Comparison of ENCODE assay signal across 8 mouse cellular contexts in the genomic region with DNA sequence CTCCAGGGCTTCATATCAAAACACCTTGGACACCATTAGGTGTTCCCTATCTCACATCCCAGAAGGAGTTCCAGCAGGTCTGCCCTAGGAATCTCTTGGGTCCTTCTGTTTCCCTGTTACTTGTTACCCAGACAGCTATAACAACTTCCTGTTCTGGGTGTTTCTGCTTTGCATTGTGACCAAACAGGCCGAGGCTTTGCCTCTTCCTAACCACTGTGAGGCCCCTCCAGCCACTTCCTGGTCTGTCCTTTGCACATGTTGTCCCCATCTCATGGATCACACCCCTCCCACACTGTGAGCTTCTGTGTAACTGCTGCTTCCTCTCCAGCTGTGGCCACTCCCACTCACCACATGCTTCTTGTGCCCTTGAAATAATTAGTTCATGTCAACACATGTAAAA. TPM values are rescaled to one million over a fixed set of nuclear protein-coding genes. Genes with fewer than 3 reads are reported as not detected.
A peak's percentile ranks its signal among the peaks of the same experiment; 100 is the strongest.
DNase-seq lines count a peak whose midpoint lies in the region; ATAC-seq and TF ChIP-seq lines count a peak whose summit lies in the region.

No protein-coding gene starts in this region.

- TF ChIP-seq EP300 in MEL (IDR thresholded peaks at IDR 0.05; ENCODE audit: low read depth in 1 of 2, low read length in 2 of 2): peak in 1 of 2 experiments; percentile 47; a peak in 2 of 4 replicates

- WGBS in midbrain, embryonic 15.5 days: 54% methylated on average over 1 of the region's 1 CpGs

- H3K36me3 ChIP-seq in MEL (ENCODE audit: control insufficient read depth in 1 of 2, insufficient read depth in 2 of 2, low read length in 2 of 2): peaks cover 5 to 24% of the 10 kb centered on the region in 2 experiments
- no peaks in the 10 kb centered on the region for H3K36me3 ChIP-seq in midbrain, embryonic 15.5 days (replicated peaks)

- H3K27me3 ChIP-seq in MEL (ENCODE audit: control insufficient read depth in 1 of 2, insufficient read depth in 2 of 2, low read length in 2 of 2): no peaks in the 10 kb centered on the region
- H3K27me3 ChIP-seq in midbrain, embryonic 15.5 days (replicated peaks): no peaks in the 10 kb centered on the region

- peak; percentile 59 for DNase-seq in adrenal gland, postnatal 14 days
- no peak for DNase-seq in adrenal gland, postnatal 25 days
- DNase-seq in MEL (ENCODE audit: low read depth, low spot score): peak; percentile 81
- DNase-seq in heart, adult 9 months (ENCODE audit: low spot score in 2 of 2): peak; percentile 61 to 77
- peak; percentile 34 to 73 for DNase-seq in kidney, postnatal 25 days
- peak; percentile 87 for DNase-seq in lung, postnatal 25 days (ENCODE audit: low spot score)
- no peak for DNase-seq in retina, embryonic 14.5 days (ENCODE audit: low spot score)

- no peak for ATAC-seq in midbrain, embryonic 15.5 days (replicated peaks)

- peak overlapping the region; percentile 67 for H3K27ac ChIP-seq in MEL (ENCODE audit: control insufficient read depth, low read depth, low read length)
- H3K27ac ChIP-seq in midbrain, embryonic 15.5 days: no peak overlapping the region

- no peaks in the 10 kb centered on the region for H3K9me3 ChIP-seq in MEL (replicated peaks; ENCODE audit: insufficient read depth, low read length)
- H3K9me3 ChIP-seq in midbrain, embryonic 15.5 days: no peaks in the 10 kb centered on the region

- H3K4me3 ChIP-seq in MEL (ENCODE audit: control insufficient read depth in 1 of 2, insufficient read depth in 1 of 2, low read depth in 2 of 2, low read length in 2 of 2): no peak overlapping the region
- H3K4me3 ChIP-seq in midbrain, embryonic 15.5 days: no peak overlapping the region

- TF ChIP-seq RAD21 in MEL (IDR thresholded peaks at IDR 0.05; ENCODE audit: low read depth, low read length): no peak

- TF ChIP-seq POLR2A in MEL (IDR thresholded peaks at IDR 0.05; ENCODE audit: control insufficient read depth in 1 of 2, insufficient read depth in 1 of 2, low read depth in 1 of 2, low read length in 2 of 2, poor library complexity in 1 of 2): no peak

- no peaks in the 10 kb centered on the region for H3K79me2 ChIP-seq in MEL (ENCODE audit: control insufficient read depth, insufficient read depth, low read length, poor library complexity)

- no peak overlapping the region for H3K9ac ChIP-seq in MEL (ENCODE audit: control insufficient read depth, low read depth, low read length, poor library complexity, severe bottlenecking)
- no peak overlapping the region for H3K9ac ChIP-seq in midbrain, embryonic 15.5 days

- H3K4me1 ChIP-seq in MEL (ENCODE audit: control insufficient read depth in 1 of 2, insufficient read depth in 2 of 2, low read length in 2 of 2): peaks cover 20 to 33% of the 10 kb centered on the region in 2 experiments
- H3K4me1 ChIP-seq in midbrain, embryonic 15.5 days: no peaks in the 10 kb centered on the region

- no peak overlapping the region for H3K4me2 ChIP-seq in midbrain, embryonic 15.5 days

- no peak for TF ChIP-seq CTCF in MEL (IDR thresholded peaks at IDR 0.05 in 2 of 3, conservative IDR thresholded peaks at IDR 0.05 in 1 of 3; ENCODE audit: control insufficient read depth in 1 of 3, insufficient read depth in 1 of 3, low read depth in 2 of 3, low read length in 3 of 3, poor library complexity in 1 of 3, severe bottlenecking in 1 of 3)

TF ChIP-seq in MEL, 35 proteins besides CTCF, POLR2A, EP300 and RAD21:
- TF ChIP-seq ZC3H11A (IDR thresholded peaks at IDR 0.05; ENCODE audit: low read depth, low read length) (no peak), CHD2 (IDR thresholded peaks at IDR 0.05; ENCODE audit: low read length) (no peak), SIN3A (IDR thresholded peaks at IDR 0.05; ENCODE audit: low read length) (peak; percentile 85), MAFK (IDR thresholded peaks at IDR 0.05; ENCODE audit: borderline replicate concordance, low read depth, low read length) (no peak), MEF2A (IDR thresholded peaks at IDR 0.05; ENCODE audit: extremely low read depth, insufficient replicate concordance, low read depth, low read length, poor library complexity, severe bottlenecking) (no peak), USF1 (IDR thresholded peaks at IDR 0.05; ENCODE audit: low read depth, low read length) (0 out of 2 replicates have a peak, but pooled peaks have one; percentile 22), ZMIZ1 (IDR thresholded peaks at IDR 0.05; ENCODE audit: low read depth, low read length) (no peak), MXI1 (IDR thresholded peaks at IDR 0.05; ENCODE audit: low read depth, low read length) (peak; percentile 82), USF2 (IDR thresholded peaks at IDR 0.05; ENCODE audit: borderline replicate concordance in 1 of 2, insufficient read depth in 1 of 2, low read depth in 1 of 2, low read length in 2 of 2) (no peak), POLR2AphosphoS2 (IDR thresholded peaks at IDR 0.05; ENCODE audit: low read length) (no peak), MAX (IDR thresholded peaks at IDR 0.05; ENCODE audit: low read length) (peak; percentile 76), TAL1 (IDR thresholded peaks at IDR 0.05; ENCODE audit: low read length) (peak; percentile 82), E2F4 (IDR thresholded peaks at IDR 0.05; ENCODE audit: borderline replicate concordance, low read depth, low read length) (no peak), SMC3 (IDR thresholded peaks at IDR 0.05; ENCODE audit: low read depth, low read length) (no peak; the same call in 1 of the 2 replicates), UBTF (IDR thresholded peaks at IDR 0.05; ENCODE audit: borderline replicate concordance, insufficient read depth, low read depth, low read length) (no peak), ELF1 (IDR thresholded peaks at IDR 0.05; ENCODE audit: low read depth, low read length) (peak; percentile 74), ETS1 (IDR thresholded peaks at IDR 0.05; ENCODE audit: low read depth, low read length) (peak; percentile 68), MYC (IDR thresholded peaks at IDR 0.05; ENCODE audit: low read depth, low read length) (peak; percentile 82), TBP (IDR thresholded peaks at IDR 0.05; ENCODE audit: low read depth, low read length) (0 out of 2 replicates have a peak, but pooled peaks have one; percentile 33), RCOR1 (IDR thresholded peaks at IDR 0.05; ENCODE audit: low read depth, low read length) (peak; percentile 9; the same call in 1 of the 2 replicates)

RNA-seq across cellular contexts. Expression of gene Relt, which starts 17.8 kb away (rescaled TPM):
- total RNA-seq in adrenal gland, postnatal 14 days (2021): 3.1 and 5.8 TPM in 2 replicates
- 1.0 and 1.3 TPM in 2 replicates for total RNA-seq in adrenal gland, postnatal 25 days (2021)
- 26.0 and 37.1 TPM in 2 replicates for total RNA-seq in MEL (2012; rRNA removed)
- 10 to 100 TPM in 1 of 2 experiments, not detected in 1; 29.6 TPM for polyA plus RNA-seq in MEL (2012; ENCODE audit: insufficient read depth in 1 of 2, insufficient read length in 2 of 2, low read depth in 1 of 2, low replicate concordance in 2 of 2, missing spikeins in 1 of 2)
- 4.7 and 5.9 TPM in 2 replicates for polyA plus RNA-seq in midbrain, embryonic 15.5 days (2015; fragmentation: Nextera tagmentation; extraction: Ambion mirVana)

Comparison
In these comparisons a context has a peak if more than half of its experiments do, and no peak if none do; other contexts are left out.
1. DNase-seq: peak in adrenal gland, postnatal 14 days (single experiment), MEL (single experiment), heart, adult 9 months (2 of 2), kidney, postnatal 25 days (2 of 2) and lung, postnatal 25 days (single experiment); none in adrenal gland, postnatal 25 days (single experiment) and retina, embryonic 14.5 days (single experiment).